Mouse (Mus musculus) cortical plate, adult 2 months (tissue): ENCODE measurements around the gene Dapp1.

Experiments
- CTCF ChIP-seq: fragments of 200-500 bp; IDR thresholded peaks from 2 replicates; pipeline ENCODE4 v1.5.1; 2011; ENCODE audit warnings: mild to moderate bottlenecking, control low read depth, low read length; ENCODE audit not compliant: insufficient read depth; ENCODE audit errors: extremely low read depth
- POLR2A ChIP-seq: fragments of 200-500 bp; IDR thresholded peaks from 2 replicates; pipeline ENCODE4 v1.6.1; 2011; ENCODE audit warnings: mild to moderate bottlenecking, low read length, control low read depth; ENCODE audit not compliant: insufficient read depth; ENCODE audit errors: extremely low read depth

DNA sequence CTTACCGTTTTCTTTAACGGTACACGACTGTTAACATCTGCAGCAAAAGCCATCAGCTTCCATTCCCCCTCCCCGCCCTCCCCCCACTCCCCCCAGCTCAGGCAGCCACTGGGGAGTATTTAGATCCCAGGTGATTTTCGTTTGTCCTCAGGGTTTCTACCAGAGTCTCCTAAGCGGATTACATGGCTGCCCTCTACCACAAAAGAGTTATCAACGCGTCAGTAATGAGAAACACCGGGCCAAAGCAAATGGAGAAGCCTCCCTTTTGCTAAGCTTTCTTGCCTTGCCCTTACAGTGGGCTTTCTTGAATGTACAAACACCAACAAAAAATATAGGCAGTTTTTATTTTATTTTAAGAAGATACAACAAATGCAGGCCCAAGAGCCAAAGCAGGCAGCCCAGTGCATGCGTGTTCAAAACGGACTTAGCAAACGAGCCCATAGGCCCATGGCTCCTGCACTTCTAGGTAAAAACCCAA is 63.6 kb downstream of the Dapp1 start:
- TF ChIP-seq CTCF = no peak
- no peak for TF ChIP-seq POLR2A
